Mouse (Mus musculus): Measurements from ENCODE around the gene Plxnd1.

Gene Plxnd1

GRCm38 (mm10) chr6:115998758-115999157 lies 4.0 kb upstream of the Plxnd1 start:
- no peak for DNase-seq

DNA sequence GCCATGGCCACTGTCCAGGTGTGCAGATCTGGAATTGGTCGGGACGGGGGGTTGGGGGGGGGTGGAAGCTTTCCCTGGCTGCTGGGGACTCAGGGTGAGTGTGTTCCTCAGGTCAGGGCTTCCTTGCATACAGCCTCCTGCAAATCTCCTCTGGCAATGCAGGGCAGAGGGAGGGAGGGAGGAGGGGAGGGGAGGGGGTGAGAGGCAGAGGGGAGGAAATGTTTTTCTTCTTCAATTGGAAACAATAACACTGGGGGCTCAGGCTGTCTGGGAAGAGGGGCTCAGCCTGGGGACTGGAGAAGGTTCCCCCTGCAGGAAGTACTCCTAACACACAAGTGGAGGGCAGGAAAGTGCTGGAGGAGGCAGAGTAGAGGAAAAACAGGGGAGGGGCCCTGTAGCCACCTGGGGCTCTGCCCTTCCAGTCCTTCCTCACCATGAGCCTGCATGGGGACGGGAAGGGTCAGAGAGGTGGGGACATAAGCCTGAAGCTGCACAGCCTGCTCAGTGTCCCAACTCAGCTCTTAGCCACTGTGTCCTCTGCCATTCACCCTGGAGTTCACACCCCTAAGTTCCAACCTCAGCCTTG lies 3.0 kb upstream of the Plxnd1 start:
- DNase-seq: no peak

DNA sequence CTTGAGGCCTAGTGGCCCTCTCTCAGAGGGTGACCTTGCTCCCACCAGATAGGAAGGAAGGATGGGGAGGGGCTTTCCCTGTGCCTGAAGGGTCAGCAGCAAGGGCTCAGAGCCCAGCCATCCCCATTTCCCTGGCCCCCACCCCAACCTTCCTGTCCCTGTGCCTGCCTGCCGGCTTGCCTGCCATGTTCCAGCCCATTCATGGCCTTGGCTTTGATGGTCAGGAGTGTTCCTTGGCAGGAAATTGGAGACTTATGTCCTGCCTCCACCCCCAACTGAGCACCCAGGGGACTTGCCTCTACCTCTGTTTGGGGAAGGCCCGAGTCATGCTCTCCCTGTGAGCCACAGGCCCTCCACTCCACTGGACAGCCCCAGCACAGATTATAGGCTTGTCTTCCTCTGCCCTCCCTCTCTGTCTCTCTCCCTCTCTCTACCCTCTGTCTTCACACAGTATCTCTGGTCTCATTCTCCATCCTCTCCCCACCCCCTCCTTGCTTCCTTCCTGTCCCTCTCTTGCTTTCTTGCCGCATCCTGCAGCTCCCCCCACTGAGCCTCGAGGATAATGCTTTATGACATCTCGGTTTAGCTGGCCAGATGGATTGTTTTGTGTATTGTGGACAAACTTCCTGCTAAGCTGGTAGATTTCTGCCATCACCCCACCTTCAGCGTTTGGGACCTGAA lies 1.5 kb upstream of the Plxnd1 start:
- peak in 1 of 2 experiments; percentile 39 for DNase-seq

DNA sequence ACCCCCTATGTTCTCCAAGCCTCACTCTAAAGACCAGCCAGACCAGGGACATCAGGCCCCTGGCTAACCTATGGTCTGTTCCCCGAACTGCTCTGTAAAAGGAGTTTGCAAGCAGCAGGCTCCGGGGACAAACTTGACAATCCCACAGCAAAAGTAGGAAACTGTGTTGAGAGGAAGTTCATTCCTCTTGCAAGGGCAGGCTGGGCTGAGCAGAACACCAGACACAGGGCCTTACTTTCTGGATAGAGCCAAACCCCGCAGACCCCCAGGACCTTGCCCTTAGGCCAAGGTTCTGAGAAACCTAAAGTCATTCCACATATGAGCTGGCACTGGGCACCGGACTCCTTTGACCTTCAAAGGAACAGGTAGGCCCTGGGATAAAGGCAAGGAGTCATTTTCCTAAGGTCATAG lies 731 bp upstream of the Plxnd1 start:
- DNase-seq: no peak

DNA sequence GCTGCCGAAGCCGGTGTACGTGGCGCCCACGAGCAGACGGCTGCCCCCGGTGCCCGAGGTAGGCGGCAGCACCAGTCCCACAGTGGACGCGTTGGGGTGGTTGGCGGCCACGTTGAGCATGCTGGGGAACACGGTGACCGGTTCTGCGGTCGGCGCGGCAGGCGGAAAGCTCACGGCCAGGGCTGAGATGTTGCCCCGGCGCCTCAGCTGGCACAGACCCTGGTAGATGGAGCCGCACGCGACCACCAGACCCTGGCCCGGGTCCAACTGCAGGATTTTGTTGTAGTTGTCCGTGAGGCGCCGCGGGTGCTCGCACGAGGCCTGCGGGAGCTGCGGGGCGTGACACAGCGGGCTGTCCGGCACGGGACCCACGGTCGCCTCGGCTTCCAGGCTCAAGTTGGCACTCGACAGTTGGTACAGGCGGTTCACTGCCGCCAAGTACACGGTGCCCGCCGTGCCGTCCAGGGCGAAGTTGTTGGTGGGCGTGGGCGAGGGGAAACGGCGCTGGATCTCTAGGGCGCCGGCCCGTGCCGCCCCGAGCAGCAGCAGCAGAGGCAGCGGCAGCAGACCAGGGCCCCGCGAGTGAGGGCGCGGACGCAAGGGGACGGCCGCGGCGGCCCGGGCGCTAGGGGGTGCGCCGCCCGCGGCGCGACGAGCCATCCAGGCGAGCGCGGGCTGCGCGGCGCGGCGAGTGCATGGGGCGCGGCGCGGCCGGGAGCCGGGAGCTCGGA lies 494 bp downstream of the Plxnd1 start:
- DNase-seq: no peak

DNA sequence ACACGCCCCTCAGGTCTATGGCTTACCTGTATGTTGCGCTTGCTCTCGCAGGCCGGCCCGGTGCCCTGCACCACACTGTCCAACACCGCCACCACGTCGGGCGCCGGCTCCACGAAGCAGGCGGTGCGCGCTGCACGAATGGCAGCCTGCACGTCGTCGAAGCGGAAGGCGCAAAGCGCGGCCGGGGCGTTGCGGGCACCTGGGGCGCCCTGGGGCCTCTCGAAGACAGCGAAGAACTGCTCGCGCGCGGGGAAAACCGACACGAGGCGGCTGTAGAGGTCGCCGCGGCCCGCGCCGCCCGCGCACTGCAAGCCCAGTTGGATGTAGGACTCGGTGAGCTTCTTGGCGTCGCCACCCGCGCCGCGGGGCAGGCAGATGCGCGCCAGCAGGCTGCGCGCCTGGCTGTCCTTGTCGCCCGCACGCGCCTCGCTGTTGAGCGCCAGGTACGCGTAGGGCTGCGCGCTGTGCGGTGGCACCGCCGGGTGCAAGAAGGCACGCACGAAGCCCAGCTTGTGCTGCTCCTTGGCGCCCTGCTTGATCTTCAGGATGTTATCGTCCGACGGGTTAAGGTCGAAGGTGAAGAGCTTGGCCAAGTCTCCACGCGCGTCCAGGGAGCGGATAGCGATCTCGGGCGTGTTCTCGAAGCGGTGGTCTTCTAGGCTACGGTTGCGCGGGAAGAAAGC lies 1.2 kb downstream of the Plxnd1 start:
- DNase-seq: peak in 1 of 2 experiments; percentile 46

DNA sequence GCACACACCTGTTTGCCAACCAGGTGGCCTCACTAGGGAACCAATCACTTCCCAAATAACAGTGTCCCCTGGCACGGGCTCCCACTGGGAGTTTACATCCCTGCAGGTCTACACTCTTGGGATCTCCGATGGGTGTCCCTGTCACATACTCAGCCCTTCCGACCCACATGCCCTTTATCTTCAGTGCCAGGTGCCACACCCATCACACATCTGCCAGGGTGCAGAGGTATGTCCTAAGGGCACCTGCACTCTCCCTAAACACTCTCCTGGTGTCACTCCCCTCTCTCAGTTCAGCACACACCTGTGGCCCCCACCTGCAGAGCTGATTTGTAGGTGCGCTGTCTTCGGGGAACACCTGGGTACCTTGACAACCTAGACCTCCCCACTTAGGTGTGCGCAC lies 1.8 kb downstream of the Plxnd1 start:
- no peak for DNase-seq

- no peak for DNase-seq
Measured at GRCm38 (mm10) chr6:115991881-115992620, 2.8 kb downstream of the Plxnd1 start.

- no peak for DNase-seq
Measured at GRCm38 (mm10) chr6:115991108-115991880, 3.5 kb downstream of the Plxnd1 start.

GRCm38 (mm10) chr6:115990479-115990878 lies 4.3 kb downstream of the Plxnd1 start:
- DNase-seq: no peak

DNA sequence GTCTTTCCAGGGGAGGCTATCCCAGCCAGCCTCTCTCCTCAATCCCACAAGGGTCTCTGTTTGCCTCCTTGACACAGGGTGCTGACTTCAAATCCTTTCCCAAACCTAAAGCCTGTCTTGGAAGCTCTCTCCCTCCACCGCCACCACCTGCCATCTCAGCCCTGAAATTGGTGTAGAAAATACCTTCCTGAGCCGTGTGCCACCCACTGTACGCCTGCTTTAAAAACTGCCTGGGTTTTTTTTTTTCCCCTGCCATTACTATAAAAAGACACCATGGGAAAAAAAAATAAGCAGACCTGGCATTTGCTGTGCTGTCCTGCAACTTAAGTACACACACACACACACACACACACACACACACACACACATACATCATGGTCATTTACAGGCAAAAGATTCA lies 4.7 kb downstream of the Plxnd1 start:
- DNase-seq: no peak

GRCm38 (mm10) chr6:115989607-115990006 lies 5.2 kb downstream of the Plxnd1 start:
- no peak for DNase-seq

DNA sequence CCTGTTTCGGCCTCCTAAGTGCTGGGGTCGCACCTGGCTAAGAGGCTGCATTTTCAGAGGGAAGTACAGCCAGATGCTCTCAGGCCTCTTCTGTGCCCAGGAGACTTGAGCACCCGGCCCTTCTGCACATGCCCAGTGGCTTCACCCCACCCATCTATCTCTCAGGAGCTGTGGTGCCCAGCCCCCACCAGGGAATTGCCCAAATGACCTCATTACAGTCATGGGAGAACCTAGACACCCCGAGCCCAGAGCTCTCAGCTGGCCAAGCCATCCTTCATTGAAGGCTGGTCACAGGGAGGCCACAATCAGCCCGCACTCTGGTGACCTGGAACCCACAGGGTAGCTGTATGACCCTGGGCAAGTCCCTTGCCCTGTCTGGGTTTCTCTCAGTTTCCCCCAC lies 5.8 kb downstream of the Plxnd1 start:
- DNase-seq: no peak

DNA sequence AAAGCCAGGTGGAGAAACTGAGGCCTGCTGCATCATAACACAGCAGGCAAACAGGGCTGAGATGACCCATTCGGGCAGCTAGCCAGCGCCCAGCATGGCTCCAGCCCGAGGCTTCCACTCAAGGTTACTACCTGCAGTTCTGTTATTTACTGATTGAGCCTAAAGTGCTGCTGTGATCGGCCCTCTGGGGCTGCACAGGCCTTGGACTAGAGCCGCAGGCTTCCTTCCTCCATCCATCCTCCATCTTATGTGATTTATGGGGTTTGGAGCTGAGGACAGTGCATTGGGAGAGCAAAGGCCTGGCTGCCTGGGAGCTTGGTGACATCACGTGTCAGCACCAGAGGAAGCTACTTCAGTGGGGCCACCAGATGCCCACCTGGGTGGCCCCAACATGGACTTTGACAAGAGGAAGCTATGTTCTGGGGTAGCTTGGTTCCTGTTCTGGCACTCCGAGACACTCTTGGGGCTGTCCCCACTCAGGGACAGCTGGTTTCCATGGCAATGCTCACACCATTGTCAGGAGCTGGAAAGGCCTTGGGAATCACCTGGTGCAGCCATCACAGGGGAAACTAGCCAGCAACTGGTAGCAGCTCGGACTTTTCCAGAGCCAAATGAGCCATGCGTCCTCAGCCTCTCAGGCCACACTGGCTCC lies 7.6 kb downstream of the Plxnd1 start:
- DNase-seq: peak in 1 of 2 experiments; percentile 51

GRCm38 (mm10) chr6:115986472-115987095 lies 8.2 kb downstream of the Plxnd1 start:
- no peak for DNase-seq

GRCm38 (mm10) chr6:115985622-115986021 lies 9.2 kb downstream of the Plxnd1 start:
- DNase-seq: no peak

DNA sequence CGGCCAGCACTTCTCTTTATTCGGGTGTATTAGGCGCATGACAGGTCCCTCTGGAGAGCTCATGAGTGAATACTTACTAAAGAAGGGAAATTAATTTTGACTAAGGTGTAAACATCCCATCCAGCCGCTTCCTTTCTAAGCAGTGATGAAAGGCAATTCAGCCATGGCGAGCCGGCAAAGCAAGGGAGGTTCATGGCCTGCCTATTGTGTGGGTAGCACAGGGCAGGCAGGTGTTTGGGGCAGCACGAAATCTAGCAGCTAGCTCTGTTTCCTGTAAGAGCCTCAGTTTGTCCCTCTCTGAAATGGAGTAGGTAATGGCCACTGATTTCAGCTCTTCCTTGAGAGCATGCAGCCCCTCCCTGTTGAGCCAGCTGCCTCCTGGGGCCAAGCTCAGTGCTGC lies 10.2 kb downstream of the Plxnd1 start:
- no peak for DNase-seq

- no peak for DNase-seq
Measured at GRCm38 (mm10) chr6:115983306-115984038, 11.3 kb downstream of the Plxnd1 start.

- DNase-seq: no peak
Measured at GRCm38 (mm10) chr6:115982889-115983288, 11.9 kb downstream of the Plxnd1 start.

DNA sequence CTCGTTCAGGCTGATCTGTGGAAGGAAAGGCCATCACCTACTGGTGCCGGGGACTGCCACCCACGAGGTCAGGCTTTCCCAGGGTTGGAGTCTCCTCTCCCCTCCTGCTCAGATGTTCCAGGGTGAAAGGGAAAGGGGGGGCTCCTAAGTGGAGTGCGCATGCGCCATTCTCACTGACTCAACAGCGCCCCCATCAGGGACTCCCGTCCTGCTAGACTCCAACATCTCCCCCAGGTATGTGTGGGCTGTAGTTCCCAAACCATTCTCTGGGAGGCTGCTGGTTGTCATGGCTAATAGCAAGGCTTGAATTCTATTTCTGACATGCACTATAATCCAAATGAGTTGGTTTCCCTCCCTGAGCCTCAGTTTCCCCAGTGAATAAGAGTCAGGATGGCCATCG lies 16.2 kb downstream of the Plxnd1 start:
- DNase-seq: peak in 1 of 2 experiments; percentile 25
